ENCODE assay signal across 8 mouse cellular contexts in the genomic region with DNA sequence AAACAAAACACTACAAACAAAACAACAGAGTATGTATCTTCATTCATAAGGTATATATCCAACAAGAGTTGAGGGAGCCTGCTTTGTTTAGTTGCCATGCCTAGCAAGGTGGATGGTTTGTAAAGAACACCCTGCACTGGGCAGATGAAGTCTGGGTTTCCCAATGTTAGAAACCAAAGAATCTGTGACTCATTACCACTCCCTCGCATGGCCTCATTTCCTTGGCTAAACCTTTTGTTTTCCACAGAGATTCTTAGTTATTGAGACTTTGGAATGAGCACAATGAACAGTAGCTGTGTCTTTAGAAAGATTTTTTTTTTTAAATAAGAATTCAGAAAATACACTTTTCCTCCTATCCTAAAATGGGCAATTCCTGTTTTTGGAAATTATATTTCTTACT.
"Had no signal": no experiment of that assay in that cellular context is flagged by ENCODE, and none has a peak within 500 bp of the region (broad histone marks: within the 10 kb centered on the region; RNA-seq: fewer than 3 reads in every experiment).

No protein-coding gene starts in this region.

- DNase-seq: kidney, postnatal 10 days; kidney, postnatal 4 days; left cerebral cortex, postnatal 4 days; lung, adult 2 months; lung, postnatal 10 days; lung, postnatal 4 days; right cerebral cortex, postnatal 14 days; thymus, postnatal 4 days had no signal
